Mouse (Mus musculus) MEL (cell line): ENCODE measurements at regions not wholly inside any gene's neighbourhood (a gene's known extent, or its start where the extent isn't known, plus 50 kb on each side); places are given as distances from the start of the nearest gene placed in this dataset.

Experiments used
- CHD2 ChIP-seq: IDR thresholded peaks from 2 replicates; pipeline ENCODE4 v1.6.1; 2011; ENCODE audit warnings: low read length, improper control_type of control experiment
- CTCF ChIP-seq, 3 experiments: IDR thresholded peaks in 2 of 3; conservative IDR thresholded peaks in 1 of 3; 2 replicates each; pipeline ENCODE4 v1.5.1; 2011 to 2012; ENCODE audit warnings: low read length in 3 of 3, low read depth in 2 of 3, mild to moderate bottlenecking in 2 of 3, improper control_type of control experiment in 1 of 3, inconsistent platforms in 1 of 3, mixed read lengths in 1 of 3, moderate library complexity in 1 of 3; ENCODE audit not compliant: control insufficient read depth in 1 of 3, insufficient read depth in 1 of 3, poor library complexity in 1 of 3, severe bottlenecking in 1 of 3
- E2F4 ChIP-seq: IDR thresholded peaks from 2 replicates; pipeline ENCODE4 v1.6.1; 2011; ENCODE audit warnings: low read depth, low read length, improper control_type of control experiment, borderline replicate concordance
- EP300 ChIP-seq, 2 experiments: IDR thresholded peaks; 2 replicates each; pipeline ENCODE4 v1.6.1; 2011; ENCODE audit warnings: improper control_type of control experiment in 2 of 2, low read length in 2 of 2, low read depth in 1 of 2, mild to moderate bottlenecking in 1 of 2
- GATA1 ChIP-seq: IDR thresholded peaks from 2 replicates; pipeline ENCODE4 v1.6.1; 2011; ENCODE audit warnings: low read depth, low read length, improper control_type of control experiment
- MAFK ChIP-seq: IDR thresholded peaks from 2 replicates; pipeline ENCODE4 v1.6.1; 2011; ENCODE audit warnings: low read depth, mild to moderate bottlenecking, low read length, improper control_type of control experiment, borderline replicate concordance
- MAZ ChIP-seq: IDR thresholded peaks from 2 replicates; pipeline ENCODE4 v1.6.1; 2012; ENCODE audit warnings: low read depth, mild to moderate bottlenecking, inconsistent platforms, low read length, improper control_type of control experiment
- NRF1 ChIP-seq: IDR thresholded peaks from 2 replicates; pipeline ENCODE4 v1.6.1; 2014; ENCODE audit warnings: low read depth, mild to moderate bottlenecking, inconsistent platforms, low read length, improper control_type of control experiment, moderate library complexity; ENCODE audit not compliant: poor library complexity, insufficient read depth, severe bottlenecking
- POLR2AphosphoS2 ChIP-seq: IDR thresholded peaks from 2 replicates; pipeline ENCODE4 v1.6.1; 2011; ENCODE audit warnings: low read length, improper control_type of control experiment
- POLR2AphosphoS5 ChIP-seq: IDR thresholded peaks from 2 replicates; pipeline ENCODE4 v1.6.1; 2012; ENCODE audit warnings: low read depth, borderline replicate concordance, mild to moderate bottlenecking, inconsistent platforms, low read length, moderate library complexity, mixed read lengths
- SIN3A ChIP-seq: IDR thresholded peaks from 2 replicates; pipeline ENCODE4 v1.6.1; 2012; ENCODE audit warnings: low read length, improper control_type of control experiment, inconsistent platforms
- SMC3 ChIP-seq: IDR thresholded peaks from 2 replicates; pipeline ENCODE4 v1.6.1; 2011; ENCODE audit warnings: low read depth, low read length, improper control_type of control experiment
- USF1 ChIP-seq: IDR thresholded peaks from 2 replicates; pipeline ENCODE4 v1.6.1; 2014; ENCODE audit warnings: low read depth, mild to moderate bottlenecking, inconsistent platforms, low read length, improper control_type of control experiment, moderate library complexity

- TF ChIP-seq CTCF (IDR thresholded peaks at IDR 0.05 in 2 of 3, conservative IDR thresholded peaks at IDR 0.05 in 1 of 3; ENCODE audit: control insufficient read depth in 1 of 3, insufficient read depth in 1 of 3, low read depth in 2 of 3, low read length in 3 of 3, poor library complexity in 1 of 3, severe bottlenecking in 1 of 3) (no peak), SIN3A (no peak), E2F4 (no peak), USF1 (no peak), EP300 (IDR thresholded peaks at IDR 0.05; ENCODE audit: low read depth in 1 of 2, low read length in 2 of 2) (no peak), MAFK (no peak), CHD2 (no peak), GATA1 (no peak), MAZ (no peak), POLR2AphosphoS2 (no peak), SMC3 (no peak), POLR2AphosphoS5 (no peak), NRF1 (no peak)
Measured at GRCm38 (mm10) chr12:55974262-55974661, 138.1 kb downstream of the Brms1l start.
